Mouse (Mus musculus) ES-E14 (cell line): Measurements from ENCODE around the gene Lcmt1.

Source experiments
- HCFC1 ChIP-seq: IDR thresholded peaks from 2 replicates; pipeline ENCODE4 v1.6.1; 2012; ENCODE audit warnings: low read length, inconsistent platforms, borderline replicate concordance; ENCODE audit not compliant: insufficient read depth
- ZC3H11A ChIP-seq: IDR thresholded peaks from 2 replicates; pipeline ENCODE4 v1.6.1; 2012; ENCODE audit warnings: low read depth, mild to moderate bottlenecking, inconsistent platforms, low read length, borderline replicate concordance
- ZNF384 ChIP-seq: IDR thresholded peaks from 2 replicates; pipeline ENCODE4 v1.6.1; 2012; ENCODE audit warnings: low read depth, low read length, inconsistent platforms

- TF ChIP-seq HCFC1 (no peak), ZC3H11A (no peak), ZNF384 (no peak)
These were observed 61.6 kb downstream of the Lcmt1 start for GRCm38 (mm10) chr7:123431206-123431605.
